Mouse (Mus musculus) adrenal gland, postnatal 4 days (tissue): ENCODE results near the gene Spsb4. TPM values are rescaled to one million over a fixed set of nuclear protein-coding genes. Genes with fewer than 3 reads are reported as not detected.

Source experiments
- DNase-seq, 2 experiments: peaks; one replicate each; pipeline ENCODE4 v3.0.0; 2021 to 2022; ENCODE audit warnings: low spot score in 2 of 2, mixed read lengths in 2 of 2
- total RNA-seq, 2 experiments: library from RNA; stranded (reverse); gene quantifications; 2 replicates each; pipeline ENCODE4 v1.2.3; 2021

Spsb4 gene
- total RNA-seq, 2 experiments from 2014 or later = 4.5 to 10.1 TPM

GRCm38 (mm10) chr9:97017121-97017810 lies 1.4 kb downstream of the Spsb4 start:
- DNase-seq = no peak

DNA sequence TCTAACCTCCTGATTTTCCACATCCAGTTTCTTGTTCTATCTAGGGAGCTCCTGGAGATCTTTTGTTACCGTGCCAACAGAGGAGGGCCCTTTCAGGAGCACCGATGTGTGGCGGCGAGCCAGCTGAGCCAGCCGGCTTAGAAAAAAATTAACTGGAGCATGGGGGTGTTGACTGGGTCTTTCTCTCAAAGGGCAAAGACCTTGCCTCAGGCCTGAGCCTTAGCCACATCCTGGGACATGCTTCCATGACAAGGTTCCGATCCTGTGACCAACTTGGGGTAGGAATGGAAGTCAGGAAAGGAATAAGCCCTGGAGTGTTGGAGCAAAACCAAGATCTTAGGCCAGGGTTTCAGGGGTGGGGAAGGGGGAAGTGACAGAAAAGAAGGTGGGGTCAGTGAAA lies 2.9 kb downstream of the Spsb4 start:
- DNase-seq = no peak

- no peak for DNase-seq
These were observed 4.9 kb downstream of the Spsb4 start for GRCm38 (mm10) chr9:97013698-97014097.

DNA sequence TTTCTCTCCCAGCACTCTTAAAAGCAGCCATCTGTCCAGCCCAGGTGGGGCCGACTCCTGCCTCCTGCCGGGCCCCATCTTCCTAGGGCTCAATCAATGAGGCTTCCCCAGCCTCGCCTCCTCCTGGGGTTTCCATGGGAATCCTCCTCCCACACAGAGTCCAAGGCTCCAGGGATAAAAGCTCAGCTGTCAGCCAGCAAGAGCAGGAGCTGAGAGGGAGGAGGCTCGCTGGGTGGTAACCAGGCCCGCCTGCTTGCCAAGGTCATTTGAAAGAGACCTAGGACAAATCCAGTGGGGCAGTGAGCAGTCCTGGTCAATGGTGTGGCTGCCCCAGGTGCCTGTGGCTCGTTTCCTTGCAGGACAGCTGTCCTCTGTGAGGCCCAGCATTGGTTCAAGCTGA lies 5.5 kb downstream of the Spsb4 start:
- DNase-seq = no peak

- no peak for DNase-seq
These were observed 7.0 kb downstream of the Spsb4 start for GRCm38 (mm10) chr9:97011454-97012195.

- no peak for DNase-seq
These were observed 8.2 kb downstream of the Spsb4 start for GRCm38 (mm10) chr9:97010447-97010846.

GRCm38 (mm10) chr9:97004726-97005125 lies 13.9 kb downstream of the Spsb4 start:
- DNase-seq = no peak

DNA sequence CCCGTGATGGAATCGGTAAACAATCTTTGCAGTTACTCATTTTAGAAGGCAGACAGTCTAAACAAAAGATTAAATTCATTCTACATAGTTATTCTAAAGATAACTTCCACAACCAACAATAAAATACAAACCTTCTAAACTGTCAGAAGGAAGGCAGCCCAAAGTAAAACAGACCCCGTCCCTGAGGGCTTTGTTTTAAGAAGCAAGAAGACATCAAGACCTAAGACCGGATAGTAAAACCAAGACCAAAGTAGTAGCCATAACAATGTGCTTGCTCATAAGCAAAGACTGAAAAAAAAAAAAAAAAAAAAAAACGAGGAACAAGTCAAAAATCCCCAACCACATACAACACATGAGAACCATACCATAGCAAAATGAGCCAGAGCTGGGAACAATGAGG lies 15.5 kb downstream of the Spsb4 start:
- no peak for DNase-seq

GRCm38 (mm10) chr9:97002654-97003053 lies 16.0 kb downstream of the Spsb4 start:
- DNase-seq = no peak

GRCm38 (mm10) chr9:97002025-97002424 lies 16.6 kb downstream of the Spsb4 start:
- DNase-seq = no peak

DNA sequence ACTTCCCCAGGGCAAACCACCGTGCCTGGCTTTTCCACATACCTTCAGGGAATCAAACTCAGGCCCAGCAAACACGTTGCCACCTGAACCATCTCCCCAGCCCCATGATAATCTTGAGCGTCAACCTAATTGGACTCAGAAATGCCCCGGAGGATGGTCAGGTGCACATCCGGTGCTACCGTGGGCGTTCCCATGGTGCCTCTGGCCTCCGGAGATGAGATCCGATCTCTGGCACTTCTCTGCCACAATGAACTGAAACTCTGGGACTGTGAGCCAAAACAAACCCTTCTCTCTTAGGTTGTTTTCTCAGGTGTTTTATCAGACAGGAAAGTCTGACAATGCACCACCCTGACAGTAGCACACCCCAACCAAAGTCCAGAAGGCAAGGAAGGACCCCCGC lies 17.2 kb downstream of the Spsb4 start:
- DNase-seq = no peak

- DNase-seq = no peak
These were observed 22.9 kb downstream of the Spsb4 start for GRCm38 (mm10) chr9:96995717-96996116.

DNA sequence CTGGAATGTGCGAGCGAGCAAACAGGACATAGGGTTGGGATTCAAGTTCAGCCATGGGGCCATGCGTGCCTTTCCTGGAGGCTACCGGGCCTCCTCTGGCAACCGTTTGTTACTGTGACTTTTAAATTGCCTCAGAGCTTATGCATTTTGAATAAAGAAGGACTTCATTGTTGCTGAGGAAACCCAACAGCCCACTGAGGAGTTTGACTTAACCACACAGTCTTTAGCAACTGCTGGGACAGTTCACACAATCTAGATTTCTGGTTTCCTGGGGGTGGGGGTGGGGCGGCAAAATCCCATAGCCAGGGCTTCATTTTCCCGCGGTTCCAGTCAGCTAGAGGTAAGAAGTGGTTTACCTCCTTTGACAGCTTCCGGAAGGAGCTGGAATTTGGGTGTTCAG lies 23.9 kb downstream of the Spsb4 start:
- DNase-seq = no peak

GRCm38 (mm10) chr9:96991118-96991517 lies 27.5 kb downstream of the Spsb4 start:
- DNase-seq = no peak

- no peak for DNase-seq
These were observed 29.2 kb downstream of the Spsb4 start for GRCm38 (mm10) chr9:96989389-96989990.

DNA sequence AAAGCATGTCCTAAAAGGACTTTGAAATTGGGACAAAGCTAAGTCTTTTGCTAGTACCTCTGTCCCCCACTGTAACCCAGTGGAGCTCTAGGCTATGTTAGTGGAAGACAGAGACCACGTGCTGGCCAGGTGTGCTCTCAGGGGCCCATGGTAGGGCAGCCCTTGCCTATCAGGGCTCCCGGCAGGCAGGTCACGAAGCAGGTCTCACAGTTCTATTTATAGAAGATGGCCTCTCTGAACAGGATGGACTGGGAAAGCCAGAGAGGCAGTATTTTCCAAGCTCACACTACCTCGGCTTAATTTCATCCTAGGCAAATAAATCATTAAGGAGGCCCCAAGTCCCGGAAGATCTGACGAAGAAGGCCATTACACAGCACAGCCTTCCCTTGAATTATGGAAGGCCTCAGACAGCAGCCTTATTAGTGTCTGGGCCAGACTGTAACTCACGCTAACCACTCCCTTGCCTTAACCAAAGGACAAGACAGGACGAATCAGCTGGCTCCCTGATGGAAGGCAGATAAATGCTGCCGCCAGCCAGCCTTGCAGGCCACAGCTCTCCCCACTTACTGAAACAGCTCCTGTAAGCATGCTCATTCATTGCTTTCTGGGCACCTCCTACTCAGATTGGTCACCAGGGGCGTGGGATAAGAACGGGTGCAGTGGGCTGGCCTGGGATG lies 31.7 kb downstream of the Spsb4 start:
- DNase-seq = no peak

DNA sequence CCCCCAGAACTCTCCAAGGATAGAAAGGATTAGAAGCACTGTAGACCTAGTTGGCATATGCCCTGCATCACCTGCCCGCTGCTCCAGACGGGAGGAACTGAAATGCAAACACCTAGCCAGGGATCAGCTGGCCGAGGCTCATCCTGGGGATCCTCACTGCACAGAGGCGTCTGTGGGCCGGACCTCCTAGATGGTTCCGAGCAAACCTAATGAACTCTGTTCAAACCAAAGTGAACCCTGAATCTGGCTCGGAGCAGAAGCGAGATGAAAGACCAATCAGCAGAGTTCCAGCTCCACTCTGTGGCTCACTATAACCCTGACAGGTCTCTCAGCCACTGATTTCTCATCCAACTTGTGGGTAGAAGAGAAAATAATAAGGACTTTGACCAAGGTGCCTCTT lies 34.6 kb downstream of the Spsb4 start:
- no peak for DNase-seq

DNA sequence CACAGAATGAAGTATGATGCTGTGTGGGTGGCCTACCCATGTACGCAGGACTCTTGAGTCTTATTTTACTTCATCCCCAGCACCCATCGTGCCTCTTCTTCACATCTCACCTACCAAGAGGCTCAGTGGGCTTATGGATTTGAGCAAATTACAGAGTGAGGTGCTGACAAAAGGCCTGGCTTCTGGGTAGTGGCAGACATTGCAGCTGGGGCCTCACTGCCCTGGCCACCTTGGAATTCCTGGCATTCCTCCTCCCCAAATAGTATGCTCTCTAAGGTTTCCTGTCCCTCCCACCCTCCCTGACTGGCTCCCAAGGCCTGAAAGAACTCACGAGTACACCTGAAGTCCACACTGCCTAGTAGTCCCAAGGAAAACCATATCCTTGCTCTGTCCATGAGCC lies 35.7 kb downstream of the Spsb4 start:
- no peak for DNase-seq

GRCm38 (mm10) chr9:96982351-96982750 lies 36.3 kb downstream of the Spsb4 start:
- no peak for DNase-seq

DNA sequence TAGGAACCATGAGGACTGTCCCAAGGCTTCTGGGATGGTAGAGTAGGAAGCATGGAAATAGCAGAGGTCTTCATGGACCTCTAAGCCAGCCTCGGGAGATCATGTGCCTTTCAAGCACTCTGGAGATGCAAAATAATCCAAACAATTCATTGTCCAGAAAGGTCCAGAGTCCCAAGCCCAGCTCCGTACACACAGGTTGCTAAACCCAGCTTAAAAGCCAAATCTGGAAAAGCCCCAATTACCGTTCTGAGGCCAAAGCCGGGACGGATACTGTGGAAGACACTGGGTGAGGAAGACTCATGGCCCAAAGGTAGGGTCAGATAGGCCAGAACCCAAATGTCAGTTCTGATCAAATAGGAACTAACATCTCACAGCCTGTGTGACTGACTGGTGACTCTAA lies 36.8 kb downstream of the Spsb4 start:
- DNase-seq = no peak

- DNase-seq = no peak
These were observed 37.5 kb downstream of the Spsb4 start for GRCm38 (mm10) chr9:96981121-96981520.
